Mouse (Mus musculus) left cerebral cortex, postnatal 10 days (tissue): ENCODE results near the gene Klhdc3. TPM values are rescaled to one million over a fixed set of nuclear protein-coding genes. Genes with fewer than 3 reads are reported as not detected.

Experiments
- DNase-seq, 2 experiments: peaks; one replicate each; pipeline ENCODE4 v3.0.0; 2021 to 2022; ENCODE audit warnings: low spot score in 2 of 2, mixed read lengths in 1 of 2; ENCODE audit errors: extremely low spot score in 1 of 2
- intact Hi-C: fragments of 180-260 bp; cut with DNase I; formaldehyde crosslinking; loops from one replicate; pipeline ENCODE4 v1.15.1; 2025
- total RNA-seq, 2 experiments: library from RNA; stranded (reverse); gene quantifications; 2 replicates each; pipeline ENCODE4 v1.2.3; 2021

The Klhdc3 gene
- 100 to 1,000 TPM; 175 to 180 TPM for total RNA-seq

GRCm38 (mm10) chr17:46680760-46681373 lies at the start of gene Klhdc3:
Gene Klhdc3 (minus strand): TSS chr17:46680914.
- intact Hi-C loops, result no loop called here
- peak; percentile 97 to 99 for DNase-seq

- DNase-seq, result no peak
- intact Hi-C loops, result no loop called here
These were observed 48.2 kb upstream of the Klhdc3 start, which contains the start of gene Gnmt for GRCm38 (mm10) chr17:46728904-46729318. Gene Gnmt (minus strand): TSS chr17:46729168.

- no peak for DNase-seq
- intact Hi-C loops, result no loop called here
These were observed 47.8 kb upstream of the Klhdc3 start for GRCm38 (mm10) chr17:46728496-46728895.

DNA sequence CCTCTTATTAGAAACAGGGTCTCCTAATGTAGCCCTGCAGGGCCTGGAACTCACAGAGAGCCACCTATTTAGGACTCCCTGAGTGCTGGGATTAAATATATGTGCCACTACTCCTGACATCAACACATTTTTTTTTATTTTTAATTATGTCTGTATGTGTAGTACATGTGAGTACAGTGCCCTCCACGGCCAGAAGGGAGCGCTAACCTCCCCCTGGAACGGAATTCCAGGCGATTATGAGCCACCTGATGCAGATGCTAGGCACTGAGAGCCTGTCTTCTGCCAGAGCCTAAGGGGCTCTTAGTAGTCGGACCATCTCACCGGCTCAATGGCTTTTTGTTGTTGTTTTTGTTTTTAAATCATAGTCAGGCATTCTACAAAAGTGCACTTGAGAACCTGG lies 47.3 kb upstream of the Klhdc3 start:
- intact Hi-C loops, result no loop called here
- DNase-seq, result no peak

- DNase-seq, result no peak
These were observed 46.6 kb upstream of the Klhdc3 start for GRCm38 (mm10) chr17:46727271-46727670.

GRCm38 (mm10) chr17:46725731-46726645 lies 45.3 kb upstream of the Klhdc3 start:
- intact Hi-C loops, result no loop called here
- no peak for DNase-seq

More at GRCm38 (mm10) chr17:46727271-46727670, 46.6 kb upstream of the Klhdc3 start:
- intact Hi-C loops, result no loop called here

- intact Hi-C loops, result no loop called here
- no peak for DNase-seq
These were observed 44.6 kb upstream of the Klhdc3 start for GRCm38 (mm10) chr17:46725273-46725672.

- no peak for DNase-seq
- intact Hi-C loops, result no loop called here
These were observed 43.9 kb upstream of the Klhdc3 start for GRCm38 (mm10) chr17:46724477-46725084.

DNA sequence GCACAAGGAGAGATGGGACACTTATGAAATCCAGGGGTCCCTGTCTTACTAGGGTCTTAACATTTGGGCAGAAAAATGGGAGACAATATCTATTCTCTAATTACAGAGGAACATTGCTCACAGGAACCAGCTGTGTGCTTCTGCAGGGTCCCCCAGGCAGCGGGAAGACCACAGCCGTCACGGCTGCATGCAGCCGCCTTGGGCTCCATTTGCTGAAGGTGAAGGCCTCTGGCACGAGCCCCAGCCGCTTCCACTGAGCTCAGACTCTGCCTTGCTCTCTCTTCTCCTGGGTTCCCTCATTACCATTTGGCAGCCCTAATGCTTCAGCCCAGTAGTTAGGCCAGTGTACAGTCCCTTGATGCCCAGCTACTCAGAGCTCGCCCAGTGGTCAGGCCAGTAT lies 40.4 kb upstream of the Klhdc3 start:
- peak in 1 of 2 experiments; percentile 12 for DNase-seq
- intact Hi-C loops, result no loop called here

GRCm38 (mm10) chr17:46714756-46715481 lies 34.2 kb upstream of the Klhdc3 start:
- peak in 1 of 2 experiments; percentile 18 for DNase-seq
- intact Hi-C loops, result no loop called here

GRCm38 (mm10) chr17:46713849-46714248 lies 33.1 kb upstream of the Klhdc3 start:
- intact Hi-C loops, result no loop called here

DNA sequence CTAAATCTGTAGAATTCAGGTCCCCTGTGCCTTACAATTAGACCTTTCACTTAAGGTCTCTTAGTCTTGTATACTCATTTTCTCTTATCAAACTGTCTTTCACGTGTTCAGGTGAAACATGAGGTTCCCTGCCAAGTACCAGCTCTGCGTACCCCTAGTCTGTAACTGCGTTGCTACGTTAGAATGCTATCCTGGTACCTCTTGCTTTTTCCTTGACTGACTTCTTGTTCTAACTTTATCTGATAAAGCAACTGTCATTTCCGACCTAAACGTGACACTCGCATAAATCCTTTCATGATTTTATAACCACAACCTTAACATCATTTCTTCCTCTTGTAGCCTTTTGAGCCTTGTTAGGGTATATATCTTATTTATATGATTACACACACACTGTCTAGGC lies 31.7 kb upstream of the Klhdc3 start:
- intact Hi-C loops, result no loop called here

More at GRCm38 (mm10) chr17:46713849-46714248, 33.1 kb upstream of the Klhdc3 start:
- DNase-seq, result no peak

DNA sequence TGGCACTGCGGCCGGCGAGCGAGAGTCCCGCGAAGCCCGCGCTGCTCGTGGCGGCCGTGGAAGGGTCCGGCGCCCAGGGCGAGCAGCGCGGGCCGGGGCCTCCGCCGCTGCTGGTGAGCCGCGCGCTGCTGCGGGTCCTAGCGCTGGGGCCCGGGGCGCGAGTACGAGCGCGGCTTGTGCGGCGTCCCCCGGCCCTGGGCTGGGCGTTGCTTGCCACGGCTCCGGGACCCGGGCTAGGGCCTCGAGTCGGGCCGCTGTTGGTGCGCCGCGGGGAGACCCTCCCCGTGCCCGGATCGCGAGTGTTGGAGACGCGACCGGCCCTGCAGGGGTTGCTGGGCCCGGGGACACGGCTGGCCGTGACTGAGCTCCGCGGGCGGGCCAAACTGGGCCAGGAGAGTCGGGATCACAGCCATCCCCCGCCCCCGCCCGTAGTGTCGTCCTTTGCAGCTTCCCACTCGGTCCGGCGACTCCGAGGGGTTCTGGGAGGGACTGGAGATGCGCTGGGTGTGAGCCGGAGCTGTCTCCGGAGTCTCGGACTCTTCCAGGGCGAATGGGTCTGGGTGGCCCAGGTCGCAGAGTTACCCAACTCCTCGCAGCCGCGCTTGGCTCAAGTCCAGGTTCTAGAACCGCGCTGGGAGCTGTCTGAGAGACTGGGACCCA lies 31.0 kb upstream of the Klhdc3 start:
- DNase-seq, result peak; percentile 27 to 71
- intact Hi-C loops, result no loop called here

More for the DNA sequence above, 31.7 kb upstream of the Klhdc3 start:
- DNase-seq, result no peak

GRCm38 (mm10) chr17:46710959-46711597 lies 30.4 kb upstream of the Klhdc3 start, which contains the start of gene Pex6:
Gene Pex6 (plus strand): TSS chr17:46711463.
- DNase-seq, result peak; percentile 92 to 97
- intact Hi-C loops, result no loop called here

GRCm38 (mm10) chr17:46706375-46707089 lies 25.8 kb upstream of the Klhdc3 start:
- DNase-seq, result no peak
- intact Hi-C loops, result no loop called here

DNA sequence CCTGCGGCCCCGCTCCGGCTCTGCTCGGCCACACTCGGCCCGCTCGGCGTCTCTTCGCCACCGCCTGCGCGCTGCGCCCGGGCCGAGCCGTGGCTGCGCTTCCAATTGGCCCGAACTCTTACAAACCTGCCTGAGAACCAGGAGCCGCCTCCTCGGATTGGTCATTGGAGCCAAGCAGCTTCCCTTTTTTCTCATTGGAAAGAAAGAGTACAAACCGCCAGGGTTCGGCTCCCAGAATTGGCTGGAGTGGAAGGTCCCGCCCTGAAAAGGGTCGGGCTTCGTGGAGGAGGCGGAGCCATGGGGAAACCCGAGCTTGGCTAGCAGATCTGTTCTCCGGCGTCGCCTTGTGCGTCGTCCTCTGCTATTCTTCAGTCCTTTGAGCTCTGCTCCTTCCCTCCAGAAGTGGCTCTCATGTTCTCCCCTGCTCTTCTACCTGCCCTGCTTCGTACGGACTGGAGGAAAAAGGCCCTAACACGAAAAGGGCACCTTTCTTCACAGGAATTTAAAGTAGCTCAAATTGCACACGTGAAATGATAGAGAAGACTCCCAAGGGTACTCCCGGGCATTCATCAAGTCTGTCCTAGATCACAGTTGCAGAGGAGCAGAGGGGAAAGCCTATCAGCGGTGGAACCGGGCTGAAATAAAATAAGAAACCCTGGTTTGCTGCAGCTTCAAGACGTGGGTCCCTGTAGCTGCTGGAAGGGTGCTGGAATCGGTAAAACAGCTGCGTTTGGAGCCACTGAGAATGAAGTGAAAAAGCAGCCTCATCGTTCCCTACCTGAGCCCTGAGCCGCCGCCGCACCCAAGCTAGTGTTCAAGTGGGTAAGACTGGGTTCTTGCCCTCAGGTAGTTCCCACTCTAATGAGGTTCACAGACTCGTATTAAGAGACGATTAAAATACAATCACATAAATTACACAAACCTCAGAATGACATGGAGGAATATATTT lies 24.4 kb upstream of the Klhdc3 start, which contains the start of gene Ppp2r5d:
Ppp2r5d (minus strand) TSS at position 225 of the 949 bp plus-strand sequence.
- DNase-seq, result peak; percentile 96 to 98
- intact Hi-C loops, result no loop called here
